Mouse (Mus musculus): Measurements from ENCODE around the gene Mrps18a. TPM values are rescaled to one million over a fixed set of nuclear protein-coding genes. Genes with fewer than 3 reads are reported as not detected.

Gene Mrps18a
- polyA plus RNA-seq (2017; shearing (Covaris generic)), result 100 TPM

DNA sequence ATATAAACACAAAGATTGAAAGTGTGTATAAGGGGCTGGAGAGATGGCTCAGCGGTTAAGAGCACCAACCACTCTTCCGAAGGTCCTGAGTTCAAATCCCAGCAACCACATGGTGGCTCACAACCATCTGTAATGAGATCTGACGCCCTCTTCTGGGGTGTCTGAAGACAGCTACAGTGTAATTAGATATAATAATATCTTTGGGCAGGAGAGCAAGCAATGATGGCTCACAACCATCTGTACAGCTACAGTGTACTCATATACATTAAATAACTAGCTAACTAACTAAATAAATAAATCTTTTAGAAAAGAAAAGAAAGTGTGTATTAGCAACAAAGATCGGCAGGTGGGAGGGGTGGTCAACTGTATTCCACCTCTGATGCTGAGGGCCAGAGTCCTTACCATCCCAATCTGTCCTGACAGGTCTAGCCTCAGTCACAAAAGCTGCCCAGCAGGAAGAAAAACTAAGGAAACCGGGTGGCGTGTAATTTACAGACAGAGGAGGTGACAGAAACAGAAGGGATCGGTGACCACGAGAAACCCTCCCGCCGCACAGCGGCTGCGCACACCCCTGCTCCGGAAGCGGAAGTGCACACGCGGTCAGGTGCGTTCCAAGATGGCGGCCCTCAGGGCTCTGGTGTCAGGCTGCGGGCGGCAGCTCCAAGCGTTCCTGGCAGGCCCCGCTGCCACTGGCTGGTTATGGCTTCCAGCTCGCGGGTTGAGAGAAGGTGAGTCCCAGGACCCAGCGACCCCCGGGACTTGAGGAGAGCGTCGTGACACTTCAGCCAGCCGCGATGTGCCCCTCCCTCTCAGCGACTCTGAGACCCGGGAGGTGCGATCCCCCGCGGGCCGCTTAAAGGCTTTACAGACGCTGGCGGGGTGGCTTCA is at the start of gene Mrps18a:
Mrps18a (plus strand) TSS at position 585 of the 888 bp plus-strand sequence.

DNA sequence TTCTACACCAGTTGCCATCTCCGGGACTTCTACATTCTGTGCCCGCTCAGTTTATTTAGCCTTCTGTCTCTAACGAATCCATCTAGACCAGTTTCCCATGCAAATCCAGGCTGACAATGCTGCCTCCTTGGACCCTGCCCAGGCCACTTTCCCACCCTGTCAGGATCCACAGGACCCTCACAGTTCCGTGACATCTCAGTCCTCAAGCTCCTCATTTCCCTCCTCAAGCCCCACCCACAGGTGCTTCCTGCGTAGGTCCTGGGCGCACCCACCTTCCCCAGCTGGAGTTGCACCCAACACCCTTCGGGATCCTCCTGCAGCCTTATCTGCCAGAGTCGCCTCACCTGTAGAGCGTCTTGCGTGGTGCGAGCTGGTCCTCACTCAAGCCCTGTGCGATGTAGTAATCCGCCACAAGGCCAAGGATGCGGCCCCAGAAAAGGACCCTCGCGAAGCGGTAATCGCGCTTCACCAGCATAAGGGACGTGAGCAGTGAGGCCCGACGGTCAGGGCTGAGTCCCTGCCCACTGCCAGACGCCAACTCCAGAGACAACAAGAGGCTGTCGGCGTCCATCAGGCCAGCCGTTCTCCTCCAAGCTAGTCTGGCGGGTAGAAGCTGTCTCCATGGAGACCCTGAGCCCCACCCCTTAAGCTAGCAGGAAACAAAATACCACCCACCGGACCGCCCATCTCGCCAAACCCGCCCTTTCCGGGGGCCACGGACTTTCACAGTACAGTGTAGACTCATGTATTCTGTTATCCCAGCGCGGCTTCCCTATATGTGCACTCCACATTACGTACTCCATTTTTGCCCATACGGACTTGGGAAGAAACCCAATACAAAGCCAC is 33.0 kb downstream of the Mrps18a start, which contains the start of gene Rsph9:
Rsph9 (minus strand) TSS at position 639 of the 846 bp plus-strand sequence.

DNA sequence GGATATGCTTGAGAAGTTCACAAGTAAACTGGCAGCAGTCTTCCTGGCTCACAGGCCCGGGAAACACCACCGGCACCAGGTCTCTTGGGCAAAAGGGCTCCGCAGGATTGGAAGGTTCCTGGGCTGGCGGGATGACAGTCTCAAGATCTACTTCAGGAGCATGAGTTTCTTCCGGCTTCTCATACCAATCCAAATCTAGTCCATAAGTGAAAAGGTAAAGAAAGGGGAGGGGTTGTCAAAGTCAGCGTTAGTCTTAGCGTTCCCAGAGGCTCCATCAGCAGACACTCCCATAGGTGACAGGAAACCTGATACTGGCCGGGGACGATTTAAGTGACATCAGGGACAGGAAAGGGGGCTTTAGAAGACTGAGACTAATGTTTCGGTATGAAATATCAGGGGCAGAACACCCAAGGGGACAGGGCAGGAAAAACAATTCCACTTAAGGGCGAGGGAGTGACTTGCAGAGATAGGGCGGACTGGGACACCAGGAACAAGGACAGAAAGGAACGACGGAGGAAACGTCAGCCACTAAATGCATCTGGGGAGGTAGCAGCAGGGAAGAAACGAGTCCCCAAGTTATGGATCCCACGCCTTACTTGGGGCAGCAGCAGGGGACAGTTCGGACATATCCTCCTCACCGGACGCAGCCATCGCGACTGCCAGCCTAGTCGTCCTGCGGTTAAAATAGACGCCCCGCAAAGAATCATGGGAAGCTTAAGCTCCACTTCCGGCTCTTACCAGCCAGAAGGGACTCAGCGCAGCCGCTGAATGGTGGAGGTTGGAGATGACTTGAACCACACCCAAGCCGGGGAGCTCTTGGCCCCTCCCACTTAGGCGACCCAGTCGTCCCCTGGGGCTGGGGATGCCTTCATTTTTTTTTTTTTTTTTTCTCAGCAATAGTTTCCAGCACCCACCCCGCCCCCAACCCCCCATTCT is 42.3 kb downstream of the Mrps18a start, which contains the start of gene Mad2l1bp:
Mad2l1bp (minus strand) TSS at position 707 of the 936 bp plus-strand sequence.

DNA sequence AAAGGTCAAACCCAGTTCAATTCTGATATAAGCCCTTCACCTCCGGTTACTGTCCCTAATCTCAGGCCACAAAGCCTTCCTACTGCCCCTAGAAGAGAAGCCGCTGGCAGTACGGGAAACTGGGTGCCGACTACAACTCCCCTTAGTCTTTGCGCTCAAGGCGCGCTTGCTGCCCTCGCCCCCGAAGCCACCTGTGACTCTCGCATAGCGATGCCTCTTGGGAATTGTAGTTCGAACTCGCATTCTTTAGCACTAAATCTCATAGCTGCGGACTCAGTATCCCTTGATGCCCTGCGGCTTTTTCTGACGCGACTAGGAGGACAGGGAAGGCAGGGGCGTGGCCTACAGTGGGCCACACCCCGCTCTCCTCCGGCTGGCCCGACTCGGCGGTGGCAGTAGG is 49.9 kb downstream of the Mrps18a start, which contains the start of gene Gtpbp2:
Gtpbp2 (plus strand) TSS at position 347 of the 400 bp plus-strand sequence.

Other genes with a start within 250 kb of the Mrps18a start
- gene Vegfa, start 78.6 kb upstream of the Mrps18a start, polyA plus RNA-seq (2017; shearing (Covaris generic)), result 0.16 TPM
- 1.9 TPM for gene Rsph9, start 33.2 kb downstream of the Mrps18a start, polyA plus RNA-seq (2017; shearing (Covaris generic))
- gene Mad2l1bp, start 42.6 kb downstream of the Mrps18a start, polyA plus RNA-seq (2017; shearing (Covaris generic)), result 62.9 TPM
- 93.2 TPM for gene Gtpbp2, start 50.0 kb downstream of the Mrps18a start, polyA plus RNA-seq (2017; shearing (Covaris generic))
- 7.9 TPM for gene Polh, start 91.7 kb downstream of the Mrps18a start, polyA plus RNA-seq (2017; shearing (Covaris generic))
- 52.0 TPM for gene Xpo5, start 91.8 kb downstream of the Mrps18a start, polyA plus RNA-seq (2017; shearing (Covaris generic))
- gene Polr1c, start 137.1 kb downstream of the Mrps18a start, polyA plus RNA-seq (2017; shearing (Covaris generic)), result 72.9 TPM
- gene Yipf3, start 137.1 kb downstream of the Mrps18a start, polyA plus RNA-seq (2017; shearing (Covaris generic)), result 188 TPM
- 0.13 TPM for gene Lrrc73, start 142.5 kb downstream of the Mrps18a start, polyA plus RNA-seq (2017; shearing (Covaris generic))
- gene Tjap1, start 172.0 kb downstream of the Mrps18a start, polyA plus RNA-seq (2017; shearing (Covaris generic)), result 29.3 TPM
- gene Dlk2, start 186.4 kb downstream of the Mrps18a start, polyA plus RNA-seq (2017; shearing (Covaris generic)), result not detected
- gene Abcc10, start 217.4 kb downstream of the Mrps18a start, polyA plus RNA-seq (2017; shearing (Covaris generic)), result 8.0 TPM

All from activated CD4-positive, CD25-positive, alpha-beta regulatory T cell, adult 9 weeks (primary cell).